Mouse (Mus musculus) midbrain, embryonic 10.5 days (tissue): ENCODE results near the gene St3gal6. TPM values are rescaled to one million over a fixed set of nuclear protein-coding genes. Genes with fewer than 3 reads are reported as not detected.

Experiments
- DNase-seq: peaks from one replicate; pipeline ENCODE4 v3.0.0-alpha.2; 2017; ENCODE audit warnings: low spot score
- H3K27ac ChIP-seq: fragments of 300-500 bp; sonication (generic); replicated peaks from 2 replicates; pipeline ENCODE4 v1.5.1; 2016; ENCODE audit warnings: mild to moderate bottlenecking
- H3K27me3 ChIP-seq: fragments of 300-500 bp; sonication (generic); 2 replicates; pipeline ENCODE4 v1.6.1; 2016; ENCODE audit warnings: low read depth, mild to moderate bottlenecking; ENCODE audit not compliant: poor library complexity, severe bottlenecking
- H3K36me3 ChIP-seq: fragments of 300-500 bp; sonication (generic); 2 replicates; pipeline ENCODE4 v1.6.1; 2016; ENCODE audit warnings: mild to moderate bottlenecking, moderate library complexity
- H3K4me1 ChIP-seq: fragments of 300-500 bp; sonication (generic); 2 replicates; pipeline ENCODE4 v1.6.1; 2016
- H3K4me3 ChIP-seq: fragments of 300-500 bp; sonication (generic); 2 replicates; pipeline ENCODE4 v1.5.1; 2016; ENCODE audit warnings: mild to moderate bottlenecking, moderate library complexity
- H3K9me3 ChIP-seq: fragments of 300-500 bp; sonication (generic); replicated peaks from 2 replicates; pipeline ENCODE4 v1.6.1; 2016; ENCODE audit warnings: mild to moderate bottlenecking
- WGBS: fragments of 180-500 bp; shearing (Covaris S2); methylation state at CpG from one replicate; pipeline ENCODE4 v1.1.7; 2016; 5-methylcytosine and 5-hydroxymethylcytosine counted together
- polyA plus RNA-seq: library from polyadenylated mRNA; unstranded; fragments of >200 nt; fragmentation: Nextera tagmentation; extraction: Ambion mirVana; gene quantifications from 2 replicates; pipeline ENCODE4 v1.2.1, GENCODE M21; 2016

St3gal6 gene
- polyA plus RNA-seq, 1 experiment from 2014 or later, result 12.5 TPM

DNA sequence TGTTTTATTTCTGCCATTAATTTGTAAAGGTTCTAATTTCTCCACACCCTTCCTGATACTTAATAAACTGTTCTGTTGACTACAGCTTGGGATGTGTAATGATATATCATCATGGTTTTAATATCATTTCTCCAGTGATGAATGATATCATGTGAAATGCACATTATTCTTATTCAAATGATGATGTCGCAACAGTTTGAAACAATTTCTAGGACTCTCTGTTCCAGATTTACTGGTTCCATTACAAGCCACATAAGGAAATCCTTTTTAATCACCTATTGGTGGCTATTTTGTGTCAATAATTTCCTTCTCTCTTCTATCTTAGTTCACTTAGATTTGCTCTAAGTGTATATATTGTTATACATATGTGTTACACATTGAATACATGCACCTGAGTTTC lies 91.7 kb downstream of the St3gal6 start:
- DNase-seq, result no peak
- Histone ChIP-seq H3K9me3 (no peaks in the 10 kb centered on the region), H3K36me3 (peaks cover 38% of the 10 kb centered on the region), H3K4me1 (no peaks in the 10 kb centered on the region), H3K27me3 (no peaks in the 10 kb centered on the region), H3K27ac (no peak overlapping the region), H3K4me3 (no peak overlapping the region)
- 98% methylated on average over 1 of the region's 1 CpGs for WGBS

- DNase-seq, result no peak
- H3K27me3 ChIP-seq, result no peaks in the 10 kb centered on the region
- H3K9me3 ChIP-seq, result no peaks in the 10 kb centered on the region
- 88% methylated on average over 7 of the region's 7 CpGs for WGBS
- peaks cover 33% of the 10 kb centered on the region for H3K36me3 ChIP-seq
- no peak overlapping the region for H3K27ac ChIP-seq
- no peak overlapping the region for H3K4me3 ChIP-seq
- H3K4me1 ChIP-seq, result no peaks in the 10 kb centered on the region
Measured at GRCm38 (mm10) chr16:58430246-58430645, 93.8 kb downstream of the St3gal6 start.

DNA sequence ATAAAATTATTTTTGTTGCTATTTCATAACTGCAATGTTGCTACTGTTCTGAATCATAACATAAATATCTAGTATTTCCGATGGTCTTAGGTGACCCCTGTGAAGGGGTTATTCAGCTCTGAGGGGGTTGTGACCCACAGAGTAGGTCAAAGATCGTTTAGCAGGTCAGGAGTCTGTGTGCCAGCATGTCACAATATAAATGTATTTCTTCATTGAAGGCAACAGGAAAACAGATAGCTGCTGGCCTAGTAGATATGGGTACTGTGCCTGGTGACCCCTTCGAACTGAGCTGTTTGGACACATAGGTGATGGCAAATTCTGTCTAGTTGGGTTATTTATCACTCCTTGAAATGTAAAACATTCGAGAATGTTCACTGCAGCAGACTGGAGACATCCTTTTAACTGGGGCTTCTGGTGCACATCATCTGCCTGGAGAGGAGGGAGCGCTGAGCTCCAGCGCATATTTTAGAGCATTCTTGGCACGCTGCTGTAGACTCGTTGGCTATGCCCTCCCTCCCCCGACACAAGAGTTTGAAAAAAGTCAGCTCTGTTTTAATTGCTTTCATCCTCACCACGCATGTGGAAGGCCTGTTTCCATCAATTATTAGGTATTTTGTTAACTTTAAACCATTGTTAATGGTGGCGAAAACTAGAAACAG lies 102.2 kb downstream of the St3gal6 start:
- Histone ChIP-seq H3K4me3 (no peak overlapping the region), H3K27me3 (no peaks in the 10 kb centered on the region), H3K36me3 (peaks cover 27% of the 10 kb centered on the region), H3K27ac (no peak overlapping the region), H3K4me1 (peaks cover 9% of the 10 kb centered on the region; the same call in 1 of the 2 replicates), H3K9me3 (peaks cover 5% of the 10 kb centered on the region; the same call in 1 of the 2 replicates)
- DNase-seq, result no peak
- WGBS, result 75% methylated on average over 11 of the region's 11 CpGs

Other genes with a start within 250 kb of the St3gal6 start
- gene Dcbld2, start 115.8 kb downstream of the St3gal6 start, polyA plus RNA-seq, result 6.5 and 7.5 TPM in 2 replicates
- not detected in 2 replicates for gene Gm813, start 92.7 kb upstream of the St3gal6 start, polyA plus RNA-seq
- not detected in 2 replicates for gene E330017A01Rik, start 114.5 kb upstream of the St3gal6 start, polyA plus RNA-seq
- 20.6 and 24.1 TPM in 2 replicates for gene Cpox, start 146.0 kb upstream of the St3gal6 start, polyA plus RNA-seq
- gene Gpr15, start 194.8 kb upstream of the St3gal6 start, polyA plus RNA-seq, result 0.09 TPM in 1 of 2 replicates, not detected in the other
- 104 and 115 TPM in 2 replicates for gene Cldnd1, start 203.7 kb upstream of the St3gal6 start, polyA plus RNA-seq
- not detected in 2 replicates for gene Olfr172, start 238.9 kb upstream of the St3gal6 start, polyA plus RNA-seq